Mouse (Mus musculus) 416B (cell line): ENCODE results near the gene Kcnip2.

Experiments used
- DNase-seq: peaks from one replicate; pipeline ENCODE4 v3.0.0; 2011; ENCODE audit warnings: low read depth

Kcnip2 gene

DNA sequence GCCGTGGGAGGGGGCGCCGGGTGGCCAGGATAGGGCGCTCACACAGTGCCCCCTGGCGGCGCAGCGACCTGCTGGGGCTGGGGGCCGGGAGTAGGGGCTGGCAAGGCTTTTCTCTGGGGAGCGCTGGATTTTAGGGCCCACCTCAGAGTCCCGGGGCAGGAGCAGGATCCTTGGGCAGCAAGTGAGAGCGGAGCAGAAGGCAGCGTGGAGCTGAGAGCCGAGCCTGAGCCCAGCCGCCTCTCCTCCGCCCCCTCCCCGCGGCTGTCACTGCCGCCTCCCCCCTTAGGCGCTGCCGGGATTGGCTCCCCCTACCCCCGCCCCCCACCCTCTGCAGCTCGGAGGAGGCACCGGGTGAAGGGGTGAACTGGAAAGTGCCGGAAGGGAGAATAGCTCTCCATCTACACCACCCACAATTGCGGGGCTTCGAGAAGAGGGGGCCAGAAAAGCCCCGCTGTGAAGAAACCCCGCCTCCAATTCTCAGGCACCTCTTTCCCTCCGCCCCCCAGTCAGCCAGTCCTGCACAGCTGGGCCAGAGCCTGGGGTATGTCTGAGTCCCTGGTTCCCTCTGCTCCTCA lies at the start of gene Kcnip2:
Gene Kcnip2, minus strand, starts transcription at position 231 of the 575 bp plus-strand sequence.
- DNase-seq: no peak

- DNase-seq: no peak
Measured at GRCm38 (mm10) chr19:45855284-45855920, 39.5 kb upstream of the Kcnip2 start.

GRCm38 (mm10) chr19:45854521-45854920 lies 38.7 kb upstream of the Kcnip2 start:
- DNase-seq: no peak

GRCm38 (mm10) chr19:45847733-45848093 lies 31.9 kb upstream of the Kcnip2 start:
- no peak for DNase-seq

DNA sequence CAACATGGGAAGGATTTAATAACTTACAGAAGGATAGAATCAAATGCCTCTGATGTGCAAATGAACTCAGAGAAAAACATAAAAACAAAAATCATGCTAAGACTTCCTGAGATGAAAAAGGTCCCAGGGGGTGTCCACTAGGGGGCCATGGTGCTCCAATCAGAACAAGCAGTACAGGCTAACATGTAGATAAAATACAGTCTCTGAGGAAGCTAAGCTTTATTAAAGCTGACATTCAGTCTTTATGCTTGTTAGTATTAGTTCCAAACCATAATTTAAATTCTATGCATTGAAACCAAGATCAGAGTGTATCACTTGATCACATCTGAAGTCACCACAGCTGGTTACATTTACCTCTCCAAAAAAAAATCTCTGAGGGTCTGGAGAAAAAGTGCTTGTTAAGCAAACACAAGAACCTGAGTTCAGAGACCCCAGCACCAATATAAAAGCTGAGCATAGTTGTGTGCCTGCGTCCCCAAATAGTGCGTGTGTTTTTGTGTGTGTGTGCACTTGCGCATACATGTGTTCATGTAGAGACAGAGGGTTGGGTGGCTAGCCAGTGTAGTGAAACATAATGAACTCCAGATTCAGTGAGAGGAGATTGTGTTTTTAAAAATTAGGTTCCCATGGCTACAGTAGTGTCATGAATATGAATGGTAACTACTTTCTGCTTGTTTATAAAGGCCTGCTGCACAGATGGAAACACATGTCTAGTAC lies 31.3 kb upstream of the Kcnip2 start:
- peak; percentile 51 for DNase-seq

DNA sequence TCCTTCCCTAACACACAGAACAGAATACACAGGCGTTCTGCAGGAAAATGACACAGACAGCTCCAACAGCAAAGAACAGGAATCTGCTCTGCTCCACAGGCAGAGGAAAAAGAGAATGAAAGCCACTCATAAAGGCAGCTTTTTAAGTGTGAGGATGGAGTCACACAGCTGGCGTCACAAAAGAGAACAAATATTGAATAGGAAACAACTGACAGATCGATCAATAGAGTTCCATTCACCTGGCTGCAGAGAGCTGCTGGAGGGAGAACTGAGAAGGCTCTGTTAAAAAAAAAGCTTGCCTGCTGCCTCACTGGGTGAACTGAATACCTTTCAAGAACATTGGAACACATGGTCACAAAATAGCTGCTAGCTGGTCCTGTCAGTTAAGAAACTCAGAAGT lies 28.3 kb upstream of the Kcnip2 start:
- no peak for DNase-seq

GRCm38 (mm10) chr19:45843424-45843823 lies 27.6 kb upstream of the Kcnip2 start:
- peak; percentile 66 for DNase-seq

DNA sequence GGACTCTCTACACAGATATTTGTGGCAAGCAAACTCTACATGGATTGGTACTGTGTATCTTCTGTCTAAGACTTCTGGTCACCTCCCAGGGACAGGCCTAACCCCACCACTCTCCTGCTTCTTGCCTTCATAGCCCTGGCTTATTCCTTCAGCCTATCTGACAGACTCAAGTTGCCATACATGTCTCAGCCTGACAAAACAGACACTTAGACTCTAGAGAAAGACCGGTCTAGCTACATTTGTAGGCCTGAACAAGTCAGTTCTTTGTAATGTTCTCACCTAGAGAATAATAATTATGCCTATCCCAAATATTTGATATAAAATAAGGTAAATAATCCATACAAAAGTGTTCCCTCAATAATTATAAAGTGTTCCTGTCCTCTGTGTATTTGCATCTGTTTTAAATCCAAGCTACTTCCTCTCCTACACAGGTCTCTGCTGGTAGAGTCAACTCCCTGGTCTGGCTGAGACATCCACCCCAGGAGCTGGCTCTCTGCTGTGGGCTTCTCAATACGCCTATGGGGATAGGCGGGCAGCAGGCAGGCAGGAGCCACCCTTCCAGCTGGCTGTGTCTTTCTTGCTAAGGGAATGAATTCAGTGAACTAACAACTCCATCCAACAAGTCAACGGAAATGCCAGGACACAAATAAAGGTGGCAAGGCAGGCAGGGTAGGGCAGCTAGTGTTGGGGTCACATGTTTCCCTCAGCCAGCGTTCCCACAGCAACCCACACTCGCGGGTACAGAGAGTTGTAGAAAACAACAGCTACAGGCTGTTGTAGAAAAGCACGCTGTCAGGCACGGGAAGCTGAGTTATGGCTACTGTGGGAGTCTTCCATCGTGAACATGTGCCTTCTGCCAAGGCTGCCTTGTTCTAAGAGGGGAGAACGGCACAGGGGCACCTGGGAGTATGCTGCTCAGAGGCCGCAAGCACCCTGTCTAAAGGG lies 21.5 kb upstream of the Kcnip2 start:
- DNase-seq: no peak

DNA sequence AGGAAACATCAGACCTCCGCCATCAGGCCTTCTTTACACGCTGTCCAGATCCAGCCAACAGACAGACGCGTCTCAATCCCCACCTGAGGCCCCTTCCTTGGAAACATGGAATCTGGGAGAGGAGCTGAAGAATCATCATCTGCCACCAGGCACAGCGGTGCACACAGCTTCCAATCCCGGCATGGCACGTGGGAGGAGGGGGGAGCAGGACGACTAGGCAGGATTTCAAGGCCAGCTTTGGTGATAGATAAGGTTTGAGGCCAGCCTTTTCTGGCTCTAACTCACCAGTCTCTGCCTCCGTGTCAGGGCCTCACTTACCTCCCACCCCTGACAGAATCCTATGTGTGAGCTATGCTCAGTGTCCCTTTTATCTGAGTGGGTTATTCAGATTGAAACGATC lies 19.6 kb upstream of the Kcnip2 start:
- DNase-seq: no peak

DNA sequence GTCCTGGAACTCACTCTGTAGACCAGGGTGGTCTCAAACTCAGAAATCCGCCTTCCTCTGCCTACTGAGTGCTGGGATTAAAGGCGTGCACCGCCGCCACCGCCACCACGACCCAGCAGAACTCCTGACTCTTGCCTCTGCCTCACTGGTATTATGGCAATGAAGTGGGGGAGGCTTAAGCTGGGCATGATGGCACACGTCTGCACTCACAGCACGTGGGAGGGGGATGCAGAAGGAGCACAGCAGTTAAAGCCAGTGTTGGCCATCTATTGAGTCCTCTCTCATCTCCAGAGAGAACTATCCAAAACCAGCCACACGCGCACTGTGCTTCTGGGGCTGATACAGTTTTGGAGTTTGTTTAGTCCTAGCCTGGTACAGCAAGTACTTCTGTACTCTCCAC lies 17.8 kb upstream of the Kcnip2 start:
- DNase-seq: no peak

DNA sequence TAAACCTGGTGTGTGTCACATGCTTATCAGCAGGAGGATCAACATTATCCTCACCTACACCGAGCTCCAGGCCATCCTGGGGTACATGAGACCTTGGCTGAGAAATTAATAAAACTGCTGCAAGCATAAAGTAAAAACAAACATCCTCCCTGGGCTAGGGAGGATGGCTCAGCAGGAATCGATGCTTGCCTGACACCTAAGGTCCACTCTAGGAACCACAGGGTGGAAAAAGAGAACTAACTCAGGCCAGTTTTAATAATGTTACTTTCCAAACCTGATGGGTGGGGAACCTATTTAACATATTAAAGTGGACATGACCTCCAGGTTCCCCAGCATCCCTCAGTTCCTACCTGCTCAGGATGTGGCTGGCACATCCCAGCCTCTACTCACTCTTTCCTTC lies 14.8 kb upstream of the Kcnip2 start:
- DNase-seq: peak; percentile 22

GRCm38 (mm10) chr19:45827736-45828135 lies 11.9 kb upstream of the Kcnip2 start:
- no peak for DNase-seq

DNA sequence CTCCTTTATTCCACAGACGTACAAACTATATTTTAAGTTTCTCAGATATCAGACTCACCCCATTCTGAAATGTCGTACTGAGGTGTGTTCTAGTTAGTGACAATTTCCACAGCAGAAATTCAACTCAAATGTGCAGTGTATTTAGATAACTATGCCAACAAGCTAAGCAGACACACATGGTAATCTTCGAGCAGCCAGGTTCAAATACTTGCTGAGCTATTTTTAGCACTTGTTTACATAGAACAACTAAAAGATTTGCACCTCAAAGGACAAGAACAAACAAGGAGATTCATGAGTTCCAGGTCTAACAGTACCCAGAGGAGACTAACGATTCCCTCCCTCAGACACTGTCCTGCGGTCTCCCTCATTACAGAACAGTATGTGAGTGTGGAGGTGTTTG lies 11.3 kb upstream of the Kcnip2 start:
- DNase-seq: no peak

DNA sequence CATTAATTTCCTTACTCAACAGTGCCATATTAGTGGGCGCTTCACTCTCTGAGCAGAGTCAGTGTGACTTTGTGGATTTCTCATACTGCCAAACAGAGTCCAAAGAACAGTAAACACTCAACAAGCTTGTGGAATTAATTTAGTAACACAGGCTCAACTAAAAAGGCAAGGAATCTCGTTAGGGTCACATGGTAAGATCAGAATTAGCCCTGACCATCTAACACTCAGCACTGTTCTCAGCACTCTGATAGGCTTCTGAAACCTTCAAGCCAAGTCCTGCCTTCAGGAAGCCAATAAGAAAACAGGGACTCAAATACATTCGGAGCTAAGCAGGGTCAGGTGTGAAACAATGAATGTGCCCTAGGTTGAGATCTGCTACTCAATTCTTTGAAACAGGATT lies 10.3 kb upstream of the Kcnip2 start:
- DNase-seq: no peak

DNA sequence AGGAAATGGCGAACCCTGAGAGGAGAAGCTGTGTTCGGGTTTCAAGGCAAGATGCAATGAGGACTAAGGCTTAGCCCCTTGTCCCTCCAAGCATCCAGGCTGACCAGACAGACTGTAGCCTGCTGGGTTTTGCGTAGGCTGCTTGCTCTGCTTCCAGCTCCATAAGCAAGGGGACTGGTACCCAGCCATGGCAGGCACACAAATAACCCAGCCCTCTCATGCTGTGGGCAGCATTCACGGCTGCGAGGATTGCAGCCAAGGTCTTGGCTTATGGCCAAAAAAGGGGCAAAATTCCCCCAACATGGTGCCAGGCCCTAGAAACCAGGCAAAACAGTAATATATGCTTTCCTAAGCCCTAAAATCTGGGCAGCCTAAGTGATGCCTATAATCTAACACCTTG lies 6.0 kb upstream of the Kcnip2 start:
- DNase-seq: no peak

DNA sequence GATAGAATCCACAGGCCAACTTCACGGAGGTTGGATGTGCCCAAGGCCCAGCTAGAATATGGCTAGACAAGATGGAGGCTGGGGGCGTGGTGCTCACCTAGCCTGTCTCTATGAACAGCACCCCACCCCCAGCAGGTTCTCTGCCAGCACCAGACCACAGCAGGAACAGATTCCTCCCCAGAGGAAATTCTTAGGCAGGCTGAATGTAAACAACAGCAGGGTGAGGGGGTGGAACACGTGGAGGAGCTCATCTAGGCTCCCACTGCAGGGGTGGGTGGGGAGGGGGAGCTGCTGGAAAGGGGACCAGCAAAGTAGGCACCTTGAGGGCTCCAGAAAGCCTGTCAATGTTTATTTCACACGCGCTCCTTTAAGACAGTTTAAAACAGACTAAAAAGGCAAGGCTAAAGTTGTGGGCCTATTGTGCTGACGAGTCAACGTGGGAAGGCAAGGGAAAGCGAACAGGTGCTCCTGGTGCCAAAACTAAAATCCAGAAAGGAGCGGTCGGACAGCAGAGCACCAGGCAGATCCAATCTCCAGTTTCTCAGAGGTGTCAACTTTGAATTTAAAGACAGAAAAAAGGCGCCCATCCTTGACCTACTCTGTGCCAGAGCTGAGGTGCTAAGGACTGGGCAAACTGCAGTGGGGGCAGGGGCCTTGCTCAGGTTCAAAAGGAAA lies 2.1 kb upstream of the Kcnip2 start:
- no peak for DNase-seq

DNA sequence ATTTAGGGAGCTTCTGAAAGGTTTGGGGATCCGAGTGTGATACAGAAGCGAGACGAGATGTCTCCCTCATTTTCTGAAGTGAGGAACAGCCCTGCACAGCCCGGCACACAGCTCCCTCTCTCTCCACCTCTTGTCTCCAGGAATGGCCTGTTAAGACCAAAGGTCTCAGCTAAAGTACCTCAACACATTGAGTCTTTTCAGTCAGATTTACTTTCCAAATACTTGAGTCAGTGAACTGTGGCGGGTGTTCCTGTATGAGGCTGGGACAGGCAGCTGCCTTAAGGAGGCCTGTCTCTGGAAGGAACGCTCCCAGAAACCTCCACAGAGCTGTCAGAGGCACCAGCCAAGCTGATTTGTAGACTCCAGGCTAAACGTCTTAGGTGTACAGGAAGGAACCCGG lies 866 bp upstream of the Kcnip2 start:
- DNase-seq: no peak

- no peak for DNase-seq
Measured at GRCm38 (mm10) chr19:45815170-45815569, 691 bp downstream of the Kcnip2 start.

- peak; percentile 57 for DNase-seq
Measured at GRCm38 (mm10) chr19:45813801-45814200, 2.1 kb downstream of the Kcnip2 start.

GRCm38 (mm10) chr19:45813263-45813662 lies 2.6 kb downstream of the Kcnip2 start:
- DNase-seq: peak; percentile 77

DNA sequence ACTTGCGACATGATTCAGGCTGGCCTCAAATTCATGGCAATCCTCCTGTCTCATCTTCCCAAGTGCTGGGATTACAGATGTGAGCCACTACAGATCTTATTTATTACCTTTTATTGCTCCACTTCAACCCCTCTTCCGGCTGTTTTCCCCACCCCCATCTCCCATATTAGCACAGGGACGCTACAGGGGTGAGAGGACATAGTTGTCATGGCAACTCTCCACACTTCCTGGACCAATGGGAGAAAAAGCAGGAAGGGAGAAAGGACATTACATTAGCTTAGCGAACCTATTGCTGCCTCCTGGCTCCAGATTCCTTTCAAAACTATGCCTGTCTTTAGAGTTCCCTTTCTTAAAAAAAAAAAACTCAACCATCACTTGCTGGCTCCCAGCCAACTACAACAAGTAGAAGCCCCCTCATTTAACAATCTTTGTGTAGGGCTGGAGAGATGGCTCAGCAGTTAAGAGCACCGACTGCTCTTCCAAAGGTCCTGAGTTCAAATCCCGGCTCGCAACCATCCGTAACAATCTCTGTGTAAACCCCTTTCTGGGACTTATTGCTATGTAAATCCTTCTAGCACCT lies 3.1 kb downstream of the Kcnip2 start:
- DNase-seq: peak; percentile 40

- DNase-seq: peak; percentile 71
Measured at GRCm38 (mm10) chr19:45812115-45812514, 3.7 kb downstream of the Kcnip2 start.
